Mouse (Mus musculus) hindbrain, embryonic 12.5 days (tissue): ENCODE data around the gene Tlx2. TPM values are rescaled to one million over a fixed set of nuclear protein-coding genes. Genes with fewer than 3 reads are reported as not detected.

Experiments
- ATAC-seq: fragments of 200-750 bp; cut with Nextera tagmentation; 2 replicates; pipeline ENCODE4 v1.8.0; 2017; ENCODE audit warnings: moderate TSS enrichment; ENCODE audit not compliant: low FRiP score
- H3K27ac ChIP-seq: fragments of 300-500 bp; sonication (generic); 2 replicates; pipeline ENCODE4 v1.5.1; 2016; ENCODE audit warnings: mild to moderate bottlenecking
- H3K27me3 ChIP-seq: fragments of 300-500 bp; sonication (generic); 2 replicates; pipeline ENCODE4 v1.6.1; 2016; ENCODE audit warnings: mild to moderate bottlenecking
- H3K36me3 ChIP-seq: fragments of 300-500 bp; sonication (generic); 2 replicates; pipeline ENCODE4 v1.6.1; 2016; ENCODE audit warnings: mild to moderate bottlenecking
- H3K4me1 ChIP-seq: fragments of 300-500 bp; sonication (generic); 2 replicates; pipeline ENCODE4 v1.6.1; 2016
- H3K4me2 ChIP-seq: fragments of 300-500 bp; sonication (generic); replicated peaks from 2 replicates; pipeline ENCODE4 v1.6.1; 2016; ENCODE audit warnings: mild to moderate bottlenecking
- H3K4me3 ChIP-seq: fragments of 300-500 bp; sonication (generic); 2 replicates; pipeline ENCODE4 v1.5.1; 2016; ENCODE audit warnings: mild to moderate bottlenecking
- H3K9ac ChIP-seq: fragments of 300-500 bp; sonication (generic); 2 replicates; pipeline ENCODE4 v1.6.1; 2016; ENCODE audit warnings: mild to moderate bottlenecking, moderate library complexity
- H3K9me3 ChIP-seq: fragments of 300-500 bp; sonication (generic); replicated peaks from 2 replicates; pipeline ENCODE4 v1.6.1; 2016; ENCODE audit warnings: mild to moderate bottlenecking
- WGBS: fragments of 180-500 bp; shearing (Covaris S2); methylation state at CpG from one replicate; pipeline ENCODE4 v1.1.7; 2016; 5-methylcytosine and 5-hydroxymethylcytosine counted together
- polyA plus RNA-seq: library from polyadenylated mRNA; unstranded; fragments of >200 nt; fragmentation: Nextera tagmentation; extraction: Ambion mirVana; gene quantifications from 2 replicates; pipeline ENCODE4 v1.2.1, GENCODE M21; 2016

The Tlx2 gene
- polyA plus RNA-seq, 1 experiment from 2014 or later: 4.4 TPM

DNA sequence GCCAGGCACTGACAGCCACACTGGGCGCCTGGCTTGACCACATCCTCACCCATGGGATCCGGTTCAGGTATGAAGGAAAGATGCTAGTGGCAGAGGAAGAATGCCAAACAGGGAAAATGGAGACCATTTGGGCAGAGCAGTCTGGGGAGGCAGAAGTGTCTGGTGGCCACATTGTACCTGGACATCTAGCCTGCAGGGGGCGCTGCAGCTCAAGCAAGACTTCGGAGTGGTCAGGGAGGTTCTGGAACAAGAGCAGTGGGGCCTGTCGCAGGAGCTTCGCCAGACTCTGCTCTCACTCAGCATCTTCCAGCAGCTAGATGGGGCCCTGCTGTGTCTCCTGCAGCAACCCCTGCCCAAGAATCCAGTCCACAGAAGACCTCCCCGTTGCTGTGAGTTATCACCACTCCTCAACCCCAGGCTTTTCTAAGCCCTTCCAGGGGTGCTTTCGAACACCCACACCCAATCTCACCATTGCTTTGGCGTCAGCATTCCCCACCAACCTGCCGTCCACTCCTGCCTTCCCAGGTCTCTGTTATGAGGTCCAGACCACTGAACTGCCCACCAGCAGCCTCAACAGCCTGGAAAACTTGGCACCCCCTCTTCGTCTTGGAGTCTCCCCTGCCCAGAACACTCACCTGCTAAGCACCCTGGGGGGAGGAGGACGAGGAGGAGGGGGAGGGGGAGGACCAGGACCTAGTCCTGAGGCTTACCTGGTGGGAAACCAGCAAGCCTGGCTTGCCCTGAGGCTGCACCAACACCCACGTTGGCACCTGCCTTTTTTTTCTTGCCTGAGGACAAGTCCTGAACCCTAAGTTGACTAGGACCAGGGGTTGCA lies 37.7 kb upstream of the Tlx2 start:
- H3K27me3 ChIP-seq: peaks cover 8% of the 10 kb centered on the region; the same call in 1 of the 2 replicates
- peaks cover 5% of the 10 kb centered on the region; the same call in 1 of the 2 replicates for H3K36me3 ChIP-seq
- ATAC-seq: peak; percentile 52; the same call in 1 of the 2 replicates
- peak overlapping the region; percentile 93; the same call in 1 of the 2 replicates for H3K9ac ChIP-seq
- H3K4me1 ChIP-seq: peaks cover 29% of the 10 kb centered on the region
- peak overlapping the region; percentile 85 for H3K4me3 ChIP-seq
- 35% methylated on average over 13 of the region's 13 CpGs for WGBS
- no peak overlapping the region for H3K27ac ChIP-seq
- peak overlapping the region; percentile 76 for H3K4me2 ChIP-seq
- H3K9me3 ChIP-seq: no peaks in the 10 kb centered on the region

DNA sequence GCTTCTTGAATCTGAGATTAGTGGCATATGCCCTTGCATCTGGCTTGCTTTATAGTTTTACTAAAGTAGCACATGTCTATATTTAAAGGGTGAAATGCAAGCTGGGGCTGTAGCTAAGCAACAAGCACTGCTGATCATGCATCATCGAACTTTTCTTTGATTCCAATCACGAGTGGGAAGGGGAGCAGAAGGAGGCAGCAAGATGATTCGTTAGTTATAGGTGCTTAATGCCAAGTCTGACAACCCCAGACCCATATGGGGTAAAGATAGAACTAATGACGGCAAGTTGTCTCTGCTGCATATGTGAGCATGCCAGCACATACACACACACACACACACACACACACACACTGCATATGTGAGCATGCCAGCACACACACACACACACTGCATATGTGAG lies 34.1 kb upstream of the Tlx2 start:
- Histone ChIP-seq H3K4me2 (no peak overlapping the region), H3K4me1 (peaks cover 33% of the 10 kb centered on the region), H3K36me3 (no peaks in the 10 kb centered on the region), H3K27ac (no peak overlapping the region), H3K9me3 (no peaks in the 10 kb centered on the region), H3K4me3 (no peak overlapping the region), H3K9ac (no peak overlapping the region), H3K27me3 (peaks cover 15% of the 10 kb centered on the region)
- no peak for ATAC-seq
- WGBS: 71% methylated on average over 4 of the region's 4 CpGs

DNA sequence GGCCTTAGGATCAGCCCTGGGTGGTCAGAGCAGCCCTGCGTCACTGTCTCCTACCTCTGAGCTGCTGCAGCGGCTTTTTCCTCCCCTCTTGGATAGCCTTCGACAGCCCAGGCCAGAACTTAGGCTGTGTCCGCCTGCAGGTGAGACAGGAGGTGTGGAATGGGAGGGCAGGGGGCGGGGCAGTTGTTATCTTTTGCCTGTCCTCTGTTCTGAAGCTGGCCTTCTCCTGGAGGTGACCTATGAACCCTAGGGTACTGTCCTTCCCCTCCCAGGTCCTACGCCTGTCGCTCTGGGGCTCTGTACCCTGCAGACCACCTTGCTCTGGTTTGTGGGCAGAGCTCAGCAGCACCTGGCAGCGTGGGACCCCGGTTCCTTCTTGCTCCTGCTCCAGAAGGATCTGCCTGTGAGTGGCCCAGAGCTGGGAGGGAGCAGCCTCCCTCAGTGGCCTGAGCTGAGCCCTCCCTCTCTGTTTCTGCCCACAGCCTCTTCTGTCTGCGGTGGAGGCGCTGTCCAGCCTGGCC lies 33.1 kb upstream of the Tlx2 start:
- Histone ChIP-seq H3K4me1 (peaks cover 28% of the 10 kb centered on the region), H3K9me3 (no peaks in the 10 kb centered on the region), H3K27ac (no peak overlapping the region), H3K4me3 (peak overlapping the region; percentile 76; the same call in 1 of the 2 replicates), H3K4me2 (peak overlapping the region; percentile 100), H3K27me3 (peaks cover 19% of the 10 kb centered on the region), H3K9ac (peak overlapping the region; percentile 84), H3K36me3 (no peaks in the 10 kb centered on the region)
- ATAC-seq: no peak
- WGBS: 38% methylated on average over 11 of the region's 11 CpGs

DNA sequence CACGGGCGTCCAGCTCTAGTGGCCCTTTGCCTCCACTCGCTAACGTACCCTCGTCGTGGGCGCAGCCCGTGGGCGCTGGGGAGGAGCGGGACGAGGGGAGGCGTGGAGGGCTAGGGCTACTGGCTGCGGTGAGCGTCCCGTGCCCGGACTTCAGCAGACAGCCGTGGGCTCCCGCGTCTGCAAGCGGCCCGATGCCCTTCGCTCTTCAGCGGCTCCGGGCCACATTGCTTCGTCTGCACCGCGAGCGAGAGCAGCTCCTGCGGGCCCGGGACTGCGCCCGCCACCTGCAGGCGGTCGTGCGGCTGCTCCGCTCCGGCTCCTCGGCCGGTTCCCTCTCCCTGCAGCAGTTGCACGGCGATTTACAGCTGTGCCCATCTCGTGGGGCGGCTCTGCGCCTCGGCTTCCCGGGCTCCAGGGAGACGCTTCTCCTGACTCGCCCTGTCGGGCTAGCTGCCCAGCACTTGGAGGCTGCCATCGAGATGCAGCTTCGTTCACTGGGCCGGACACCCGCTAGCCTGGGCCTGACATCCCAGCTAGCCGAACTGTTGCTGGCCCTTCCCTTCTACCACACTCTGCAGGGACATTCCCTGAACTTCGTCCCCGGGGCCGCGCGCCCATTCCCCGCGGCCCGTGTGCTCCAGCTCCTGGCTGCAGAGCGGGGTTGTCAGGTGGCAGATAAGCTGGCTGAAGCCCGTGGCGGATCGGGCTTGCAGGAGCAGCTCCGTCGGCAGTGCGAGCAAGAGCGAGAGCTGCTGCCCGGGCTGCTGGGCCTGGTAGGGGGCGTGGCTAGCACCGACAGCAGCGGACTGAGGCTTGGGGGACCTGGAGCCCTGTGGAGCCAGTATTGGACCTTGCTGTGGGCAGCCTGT lies 31.8 kb upstream of the Tlx2 start:
- Histone ChIP-seq H3K4me1 (peaks cover 20% of the 10 kb centered on the region), H3K9me3 (no peaks in the 10 kb centered on the region), H3K4me2 (peak overlapping the region; percentile 100), H3K4me3 (peak overlapping the region; percentile 76), H3K36me3 (no peaks in the 10 kb centered on the region), H3K27ac (peak overlapping the region; percentile 79), H3K27me3 (peaks cover 19% of the 10 kb centered on the region), H3K9ac (peak overlapping the region; percentile 84)
- ATAC-seq: peak; percentile 76
- under 1% methylated on average over 67 of the region's 74 CpGs for WGBS

DNA sequence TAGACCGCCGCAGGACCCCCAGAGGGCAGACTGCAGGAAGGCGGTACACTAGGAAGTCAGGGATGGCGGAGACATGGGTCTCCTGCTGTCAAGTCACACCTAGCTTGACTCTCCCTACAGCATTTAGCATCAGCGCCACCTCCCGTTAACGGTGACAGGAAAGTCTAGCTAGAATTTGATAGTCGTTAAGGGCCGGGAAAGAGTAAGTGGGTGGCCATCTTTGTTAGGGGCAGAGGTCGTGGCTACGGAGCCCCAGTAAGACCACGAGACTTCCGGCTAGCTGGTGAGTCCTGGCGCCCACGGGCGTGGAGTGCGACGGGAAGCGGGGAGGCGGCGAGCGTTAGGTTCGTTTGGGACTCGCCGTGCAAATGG lies 31.2 kb upstream of the Tlx2 start, which contains the start of the genes Ccdc142 and Gm42688:
Gene Ccdc142 (plus strand): TSS at position 286 of the 372 bp plus-strand sequence.
Gene Gm42688 (plus strand): TSS at position 302 of the 372 bp plus-strand sequence.
- Histone ChIP-seq H3K9ac (peak within 1 kb of the TSS; percentile 84), H3K27me3 (peaks cover 19% of the 10 kb centered on the region), H3K27ac (peak within 1 kb of the TSS; percentile 79), H3K36me3 (no peaks in the 10 kb centered on the region), H3K4me3 (peak within 1 kb of the TSS; percentile 76), H3K4me1 (peaks cover 20% of the 10 kb centered on the region), H3K9me3 (no peaks in the 10 kb centered on the region), H3K4me2 (peak within 1 kb of the TSS; percentile 100)
- WGBS: 1% methylated on average over 25 of the region's 25 CpGs
- peak; percentile 91 for ATAC-seq

DNA sequence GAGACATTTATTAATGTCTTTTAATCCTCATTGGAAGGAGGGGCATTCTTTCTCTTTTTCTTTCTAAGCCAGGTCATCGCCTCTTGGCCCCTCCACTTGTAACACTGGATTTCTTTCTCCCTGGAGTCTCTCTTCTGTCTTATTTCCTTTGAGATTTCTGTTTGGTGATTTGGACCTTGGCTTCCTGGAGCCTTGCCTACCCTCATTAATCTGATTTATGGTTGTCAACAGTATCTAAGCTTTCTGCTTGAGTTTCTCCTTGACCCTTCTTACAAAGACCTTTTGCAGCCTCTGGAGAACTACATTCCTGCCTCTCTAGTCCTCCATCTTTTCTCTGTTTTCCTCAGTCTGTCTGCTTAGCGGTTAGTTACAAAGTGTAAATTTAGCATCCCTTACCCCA lies 28.3 kb upstream of the Tlx2 start:
- no peak overlapping the region for H3K9ac ChIP-seq
- ATAC-seq: no peak
- 0 out of 2 replicates have a peak, but pooled peaks cover 3% of the 10 kb centered on the region for H3K9me3 ChIP-seq
- H3K4me3 ChIP-seq: no peak overlapping the region
- no peak overlapping the region for H3K4me2 ChIP-seq
- H3K27ac ChIP-seq: no peak overlapping the region
- WGBS: 82% methylated on average over 2 of the region's 2 CpGs
- peaks cover 19% of the 10 kb centered on the region for H3K4me1 ChIP-seq
- H3K27me3 ChIP-seq: peaks cover 25% of the 10 kb centered on the region
- H3K36me3 ChIP-seq: no peaks in the 10 kb centered on the region

DNA sequence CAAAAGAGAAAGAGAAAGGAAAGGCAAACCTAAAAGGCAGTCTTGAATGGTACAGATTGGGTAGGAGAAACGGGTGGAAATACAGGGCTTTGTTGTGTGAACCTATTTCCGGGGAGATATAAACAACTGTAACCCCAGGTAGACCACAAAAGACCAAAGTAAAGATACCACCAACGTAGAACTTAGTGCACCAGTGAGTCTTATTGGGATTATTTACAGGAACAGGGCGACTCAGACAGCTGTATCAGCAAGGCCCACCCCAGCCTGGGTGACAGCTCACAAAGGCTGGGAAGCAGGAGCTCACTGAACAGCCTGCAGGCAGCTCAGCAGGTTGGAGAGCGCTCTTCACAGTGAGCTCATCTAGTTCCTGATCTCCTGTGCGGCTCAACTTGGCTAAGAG lies 25.9 kb upstream of the Tlx2 start:
- Histone ChIP-seq H3K9me3 (0 out of 2 replicates have a peak, but pooled peaks cover 3% of the 10 kb centered on the region), H3K9ac (no peak overlapping the region), H3K27me3 (peaks cover 28% of the 10 kb centered on the region), H3K4me2 (no peak overlapping the region), H3K27ac (no peak overlapping the region), H3K4me1 (peaks cover 3% of the 10 kb centered on the region; the same call in 1 of the 2 replicates), H3K4me3 (no peak overlapping the region), H3K36me3 (no peaks in the 10 kb centered on the region)
- ATAC-seq: no peak
- WGBS: 48% methylated on average over 6 of the region's 6 CpGs

DNA sequence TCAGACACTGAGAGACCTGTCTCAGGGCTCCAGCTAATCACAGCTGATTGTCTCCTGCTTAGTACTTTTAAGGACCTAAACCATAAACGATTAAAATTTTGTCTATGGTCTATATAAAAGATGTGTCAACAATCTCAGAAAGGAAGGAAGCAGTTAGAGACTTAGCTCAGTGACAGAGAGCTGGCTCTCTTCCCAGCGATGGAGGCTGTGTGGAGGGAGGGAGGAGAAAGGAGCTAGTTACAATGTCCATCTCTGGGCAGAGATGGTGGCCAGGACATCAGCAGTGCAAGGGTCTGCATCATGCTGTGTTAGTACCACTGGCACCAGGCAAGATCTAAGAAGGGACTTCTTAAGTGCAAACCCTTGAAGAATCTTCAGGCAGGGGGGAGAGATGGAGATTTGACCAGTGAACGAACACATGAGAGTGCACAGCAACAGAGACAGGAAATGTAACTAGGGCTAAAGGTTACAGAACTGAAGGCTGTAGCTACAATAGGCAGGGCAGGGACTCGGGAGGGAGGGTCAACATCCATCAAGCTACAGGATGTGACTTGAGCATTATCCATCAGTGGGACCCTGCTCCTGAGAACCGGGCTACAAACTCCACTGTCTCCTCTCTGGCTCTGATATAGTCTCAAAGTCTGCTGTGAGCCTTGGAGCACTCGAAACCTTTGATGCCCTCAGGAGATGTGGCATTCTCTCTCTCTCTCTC lies 22.5 kb upstream of the Tlx2 start:
- no peak overlapping the region for H3K27ac ChIP-seq
- H3K9me3 ChIP-seq: 0 out of 2 replicates have a peak, but pooled peaks cover 3% of the 10 kb centered on the region
- H3K9ac ChIP-seq: no peak overlapping the region
- no peak overlapping the region for H3K4me3 ChIP-seq
- no peak overlapping the region for H3K4me2 ChIP-seq
- peaks cover 52% of the 10 kb centered on the region for H3K27me3 ChIP-seq
- no peaks in the 10 kb centered on the region for H3K36me3 ChIP-seq
- 40% methylated on average over 6 of the region's 6 CpGs for WGBS
- peaks cover 2% of the 10 kb centered on the region; the same call in 1 of the 2 replicates for H3K4me1 ChIP-seq
- ATAC-seq: no peak

DNA sequence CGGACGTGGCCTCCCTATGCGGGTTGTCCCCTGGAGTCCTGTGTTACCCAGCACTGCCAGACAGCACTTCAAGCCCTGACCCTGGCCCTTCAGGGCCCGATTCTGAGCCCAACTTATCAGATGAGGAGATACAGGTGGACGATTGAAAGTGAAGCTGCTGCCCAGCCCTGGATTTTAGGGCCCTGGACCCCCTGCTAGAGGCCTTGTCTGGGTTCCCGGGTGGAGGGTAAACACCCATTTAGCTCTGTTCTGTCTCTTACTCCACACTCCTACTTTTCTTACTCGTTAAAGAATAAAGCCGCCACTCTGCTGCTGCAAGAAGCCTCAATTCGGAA lies 17.8 kb upstream of the Tlx2 start:
- ATAC-seq: no peak
- Histone ChIP-seq H3K27me3 (peaks cover 89% of the 10 kb centered on the region), H3K4me1 (peaks cover 21% of the 10 kb centered on the region), H3K9ac (no peak overlapping the region), H3K4me2 (peak overlapping the region; percentile 40), H3K27ac (no peak overlapping the region), H3K9me3 (no peaks in the 10 kb centered on the region), H3K36me3 (no peaks in the 10 kb centered on the region), H3K4me3 (peak overlapping the region; percentile 18)
- 6% methylated on average over 9 of the region's 9 CpGs for WGBS

DNA sequence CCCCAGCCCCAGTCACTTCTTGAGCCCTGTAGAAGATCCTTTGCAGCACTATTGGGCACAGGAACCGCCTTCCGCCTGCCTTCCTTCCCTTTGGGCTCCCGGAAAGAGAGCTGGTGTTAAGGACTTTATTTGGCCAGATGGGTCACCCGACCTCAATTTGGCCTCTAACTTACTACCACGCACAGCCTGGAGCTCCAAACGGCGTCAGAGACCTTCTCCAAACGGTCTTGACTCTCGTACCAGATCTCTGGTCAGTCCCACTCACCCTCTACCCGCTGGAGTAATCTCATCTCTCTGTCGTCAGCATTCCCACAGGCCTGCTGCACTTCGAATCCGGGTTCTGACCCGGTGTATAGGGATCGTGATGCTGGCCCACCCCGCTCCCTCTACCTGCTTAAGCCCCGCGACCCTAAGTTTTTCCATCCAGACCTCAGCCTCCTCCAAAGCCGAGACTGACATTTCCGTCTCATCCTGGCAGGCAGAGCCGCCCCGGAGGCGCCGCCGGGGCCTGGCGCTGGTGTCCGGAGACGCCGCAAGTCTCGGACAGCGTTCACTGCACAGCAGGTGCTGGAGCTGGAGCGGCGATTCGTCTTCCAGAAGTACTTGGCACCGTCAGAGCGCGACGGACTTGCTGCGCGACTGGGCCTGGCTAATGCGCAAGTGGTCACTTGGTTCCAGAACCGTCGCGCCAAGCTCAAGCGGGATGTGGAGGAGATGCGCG lies 17.3 kb upstream of the Tlx2 start:
- WGBS: 2% methylated on average over 47 of the region's 47 CpGs
- Histone ChIP-seq H3K9me3 (no peaks in the 10 kb centered on the region), H3K27ac (no peak overlapping the region), H3K9ac (no peak overlapping the region), H3K4me2 (peak overlapping the region; percentile 40), H3K36me3 (no peaks in the 10 kb centered on the region), H3K4me3 (peak overlapping the region; percentile 18), H3K27me3 (peaks cover 89% of the 10 kb centered on the region), H3K4me1 (peaks cover 21% of the 10 kb centered on the region)
- no peak for ATAC-seq
